Mouse (Mus musculus) splenic B cell, adult 2 months (primary cell): ENCODE results near the gene Catspere2.
"Not testable (repeated sequence)": the region's sequence is repeated elsewhere in the genome, so short reads cannot be mapped to it uniquely, and the experiment has no call there.

Source experiments
- DNase-seq: peaks from one replicate; pipeline ENCODE4 v3.0.0-alpha.2; 2011; ENCODE audit warnings: low read depth, low spot score
- H3K27me3 ChIP-seq: 2 replicates; pipeline ENCODE4 v1.6.1; 2012; ENCODE audit warnings: mild to moderate bottlenecking, low read length, moderate library complexity, mixed read lengths; ENCODE audit not compliant: control insufficient read depth, poor library complexity, insufficient read depth, severe bottlenecking
- H3K36me3 ChIP-seq: 2 replicates; pipeline ENCODE4 v1.6.1; 2012; ENCODE audit warnings: mild to moderate bottlenecking, low read length, moderate library complexity, mixed read lengths; ENCODE audit not compliant: control insufficient read depth, poor library complexity, insufficient read depth, severe bottlenecking

Gene Catspere2

DNA sequence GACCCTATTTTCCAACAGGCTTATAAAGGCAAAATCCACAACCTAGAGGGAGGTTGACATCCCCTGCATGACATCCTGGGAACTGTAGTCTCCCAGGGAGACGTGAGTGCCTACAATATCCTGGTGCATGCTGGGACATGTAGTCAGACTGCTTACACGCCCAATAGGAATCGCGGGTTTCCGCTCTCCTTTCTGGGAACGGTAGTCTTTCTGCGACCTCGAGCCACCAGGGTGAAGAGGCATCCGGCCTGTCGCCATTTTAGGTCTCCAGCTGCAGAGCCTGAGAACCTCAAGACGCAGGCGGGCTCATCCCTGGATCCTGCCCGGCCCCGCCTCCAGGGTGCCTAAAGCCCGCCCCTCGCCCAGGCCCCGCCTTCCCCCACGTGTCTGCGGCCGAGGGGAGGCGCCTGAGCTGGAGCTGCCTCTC is at the start of gene Catspere2:
Catspere2 (plus strand) TSS at position 400 of the 427 bp plus-strand sequence.
- not testable (repeated sequence) for H3K27me3 ChIP-seq, H3K36me3 ChIP-seq
- DNase-seq: peak; percentile 93

DNA sequence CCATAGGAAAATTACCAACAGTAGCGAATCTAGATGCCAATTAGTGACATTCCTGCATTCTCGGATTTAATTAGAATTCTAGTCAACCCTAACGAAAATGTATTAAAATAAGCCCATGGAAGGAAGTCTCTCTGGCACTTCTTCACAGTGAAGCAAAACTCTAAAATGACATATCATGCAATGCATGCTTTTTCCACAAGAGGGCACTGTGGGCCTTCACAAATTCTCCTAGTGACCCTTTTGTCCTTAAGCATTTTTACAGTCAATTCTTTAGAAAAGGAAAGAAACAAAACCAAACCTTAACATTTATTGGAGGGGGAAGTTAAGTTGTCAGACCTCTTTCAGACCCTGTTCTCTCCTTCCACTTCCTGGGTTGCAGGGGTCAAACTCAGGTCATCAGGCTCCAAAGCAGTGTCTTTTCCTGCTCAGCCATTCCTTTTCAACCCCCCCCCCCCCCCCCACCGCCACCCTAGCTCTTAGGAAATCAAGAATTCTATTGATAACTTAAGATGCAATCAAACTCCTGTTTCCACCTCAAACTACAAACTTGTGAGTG is 42.7 kb upstream of the Catspere2 start:
- DNase-seq: peak; percentile 9
- not testable (repeated sequence) for H3K36me3 ChIP-seq, H3K27me3 ChIP-seq

DNA sequence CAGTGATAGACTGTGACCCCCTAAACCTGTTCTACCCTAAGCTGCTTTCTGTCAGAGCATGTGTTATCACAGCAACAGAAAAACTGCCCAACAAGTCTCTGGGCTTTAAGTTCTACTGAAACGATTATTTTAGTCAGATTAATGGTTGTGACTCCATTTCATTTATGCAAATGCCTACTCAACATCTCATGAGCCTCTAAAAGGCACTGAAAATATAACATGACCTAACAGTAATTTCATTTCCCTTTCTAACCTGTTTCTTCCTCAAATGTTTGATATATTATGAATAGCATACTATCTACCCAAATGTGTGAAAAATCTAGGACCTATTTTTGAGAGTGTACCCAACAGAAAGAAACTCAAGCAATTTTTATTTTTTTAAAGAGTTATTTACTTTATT is 1.9 kb upstream of the Catspere2 start:
- no peaks in the 10 kb centered on the region for H3K27me3 ChIP-seq
- no peaks in the 10 kb centered on the region for H3K36me3 ChIP-seq
- DNase-seq: peak; percentile 51

DNA sequence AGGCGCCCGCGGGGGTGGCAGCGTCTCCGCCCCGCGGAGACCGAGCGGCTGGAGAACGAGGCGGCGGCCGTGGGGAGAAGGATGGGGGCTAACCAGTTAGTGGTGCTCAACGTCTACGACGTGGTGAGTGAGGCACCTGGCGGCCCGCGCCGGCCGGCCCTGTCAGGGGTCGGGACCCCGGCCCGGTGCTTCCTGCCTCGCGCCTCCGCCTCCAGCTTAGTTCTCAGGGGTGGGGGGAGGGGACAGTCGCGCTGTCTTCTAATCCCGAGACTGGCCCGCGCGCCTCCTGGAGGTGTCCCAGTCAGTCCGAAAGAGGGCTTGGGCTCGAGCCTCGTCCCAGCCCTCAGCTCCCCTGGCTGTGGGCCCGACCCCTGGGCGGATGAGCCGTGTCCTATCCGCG is 359 bp downstream of the Catspere2 start:
- H3K27me3 ChIP-seq, DNase-seq, H3K36me3 ChIP-seq: not testable (repeated sequence)

DNA sequence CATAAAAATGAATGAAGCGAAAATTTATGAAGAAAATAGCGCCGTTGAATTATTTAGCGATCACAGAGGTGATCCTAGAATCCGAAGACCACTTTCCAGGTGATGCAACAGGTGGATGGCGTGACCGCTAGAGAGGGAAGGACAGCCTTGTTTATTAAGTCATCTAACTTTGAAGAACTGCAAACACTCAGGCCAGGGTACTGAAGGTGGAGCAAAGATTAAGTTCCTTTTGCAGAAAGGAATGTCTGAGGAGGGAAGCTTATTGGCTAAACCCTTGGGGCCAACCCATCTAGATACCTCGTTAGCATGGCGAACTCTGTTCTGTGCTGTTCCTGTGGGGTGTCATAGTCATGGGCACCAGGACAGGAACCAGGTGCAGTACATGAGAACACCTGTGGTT is 983 bp downstream of the Catspere2 start:
- Histone ChIP-seq H3K27me3 (no peaks in the 10 kb centered on the region), H3K36me3 (no peaks in the 10 kb centered on the region)
- DNase-seq: peak; percentile 23

DNA sequence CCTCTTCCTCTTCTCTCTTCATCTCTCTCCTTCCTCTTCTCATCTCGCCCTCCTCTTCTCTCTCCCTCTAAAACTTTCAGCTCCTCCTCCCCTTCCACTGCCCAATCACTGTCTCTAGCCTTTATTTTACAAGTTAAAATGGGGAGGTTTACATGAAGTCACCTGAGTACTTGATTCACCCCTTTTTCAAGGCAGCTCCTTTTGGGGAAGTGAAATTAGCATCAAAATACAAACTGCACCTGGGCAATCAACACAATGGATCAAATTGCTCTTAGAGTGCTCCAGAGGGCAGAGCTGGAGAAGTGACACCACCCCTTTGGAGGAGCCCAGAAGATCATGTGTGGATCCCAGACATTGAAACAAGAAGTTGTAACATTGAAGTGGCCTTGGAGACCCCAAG is 4.3 kb downstream of the Catspere2 start:
- DNase-seq: peak; percentile 23
- not testable (repeated sequence) for H3K36me3 ChIP-seq, H3K27me3 ChIP-seq

DNA sequence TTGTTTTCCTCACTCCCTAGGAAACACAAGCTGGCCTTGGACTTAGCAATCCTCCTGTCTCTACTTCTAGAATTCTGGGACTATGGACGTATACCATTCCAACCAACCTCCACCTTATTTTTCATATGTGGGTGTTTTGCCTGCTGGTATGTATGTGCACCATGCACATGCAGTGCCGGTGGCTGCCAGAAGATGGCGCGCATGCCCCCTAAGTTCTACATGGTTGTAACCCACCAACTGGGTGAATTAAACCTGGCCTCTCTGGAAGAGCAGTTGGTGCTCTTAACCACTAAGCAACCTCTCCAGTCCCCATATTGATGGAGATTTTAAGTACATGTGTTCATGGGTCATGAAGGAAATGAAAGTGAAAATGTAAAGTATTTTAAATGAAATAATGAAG is 89.6 kb downstream of the Catspere2 start:
- not testable (repeated sequence) for DNase-seq, H3K27me3 ChIP-seq, H3K36me3 ChIP-seq

DNA sequence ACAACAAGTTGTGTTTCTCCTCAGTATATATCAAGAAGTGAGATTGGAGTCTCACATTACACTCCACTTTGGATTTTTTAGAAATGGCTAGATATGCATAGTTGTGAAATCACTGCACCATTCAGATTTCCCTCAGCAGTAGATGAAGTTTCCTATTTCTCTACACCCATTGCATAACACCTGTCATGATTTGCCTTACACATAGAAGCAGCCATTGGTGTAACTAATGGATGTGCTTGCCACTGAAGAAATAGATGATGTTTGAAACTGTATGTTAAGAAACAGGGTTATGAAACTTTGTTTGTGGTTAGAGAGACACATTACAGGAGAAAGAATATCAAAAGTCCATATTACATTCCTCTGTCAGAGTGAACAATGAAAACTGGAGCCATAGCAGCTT is 114.6 kb downstream of the Catspere2 start:
- H3K36me3 ChIP-seq, DNase-seq, H3K27me3 ChIP-seq: not testable (repeated sequence)

DNA sequence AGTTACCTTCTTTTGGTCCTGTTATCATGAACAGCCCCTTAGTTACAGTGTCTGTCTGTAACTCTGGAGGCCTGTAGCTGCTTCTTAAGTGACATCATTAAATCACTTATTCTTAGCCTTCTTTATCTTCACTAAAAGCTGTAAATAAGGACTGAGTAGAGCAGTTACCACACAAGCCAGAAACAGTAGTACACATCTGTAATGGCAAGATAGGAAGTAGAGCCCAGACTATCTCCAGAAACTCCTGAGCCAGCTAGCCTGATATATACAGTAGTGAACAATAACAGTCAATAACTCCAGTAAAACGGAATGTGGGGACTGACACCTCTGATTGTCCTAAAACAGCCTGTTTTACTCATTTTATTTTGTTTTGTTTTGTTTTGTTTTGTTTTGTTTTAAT is 125.3 kb downstream of the Catspere2 start:
- H3K36me3 ChIP-seq, DNase-seq, H3K27me3 ChIP-seq: not testable (repeated sequence)

DNA sequence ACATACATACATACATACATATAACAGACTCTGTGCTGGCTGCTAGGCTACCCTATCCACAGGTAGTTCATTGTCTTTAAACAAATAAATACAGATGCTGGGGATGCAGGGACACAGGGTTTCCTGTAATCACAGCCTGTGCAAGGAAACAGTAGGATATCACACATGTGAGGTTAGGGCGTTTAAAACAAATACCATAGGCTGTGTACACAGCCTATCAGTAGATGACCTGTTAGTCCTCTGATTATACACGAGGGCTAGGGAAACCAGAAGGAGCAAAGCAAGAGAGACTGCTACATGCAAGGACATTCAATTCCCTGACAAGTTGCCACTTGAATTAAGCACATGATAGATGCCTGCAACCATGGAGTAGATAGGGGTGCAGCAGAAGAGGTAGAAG is 139.0 kb downstream of the Catspere2 start:
- H3K27me3 ChIP-seq, H3K36me3 ChIP-seq, DNase-seq: not testable (repeated sequence)

DNA sequence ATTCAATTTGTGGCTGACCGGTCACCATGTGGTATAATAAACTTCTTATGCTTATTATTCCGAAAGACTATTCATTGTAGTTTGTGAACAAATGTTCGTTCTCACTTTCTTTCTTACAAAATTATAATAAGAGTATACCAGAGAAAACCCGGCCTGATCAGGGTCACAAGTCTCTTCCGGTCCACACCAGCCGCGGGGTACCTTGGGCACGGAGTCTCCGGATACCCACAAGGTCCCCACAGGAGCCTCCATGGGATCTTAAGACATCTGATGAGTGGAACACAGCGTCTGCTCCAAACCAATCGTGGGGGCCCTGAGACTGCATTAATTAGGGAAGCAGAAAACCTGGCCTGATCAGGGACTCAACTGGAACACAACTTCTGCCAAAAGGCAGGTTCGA is 151.1 kb downstream of the Catspere2 start:
- no peak for DNase-seq
- Histone ChIP-seq H3K36me3 (no peaks in the 10 kb centered on the region), H3K27me3 (no peaks in the 10 kb centered on the region)

DNA sequence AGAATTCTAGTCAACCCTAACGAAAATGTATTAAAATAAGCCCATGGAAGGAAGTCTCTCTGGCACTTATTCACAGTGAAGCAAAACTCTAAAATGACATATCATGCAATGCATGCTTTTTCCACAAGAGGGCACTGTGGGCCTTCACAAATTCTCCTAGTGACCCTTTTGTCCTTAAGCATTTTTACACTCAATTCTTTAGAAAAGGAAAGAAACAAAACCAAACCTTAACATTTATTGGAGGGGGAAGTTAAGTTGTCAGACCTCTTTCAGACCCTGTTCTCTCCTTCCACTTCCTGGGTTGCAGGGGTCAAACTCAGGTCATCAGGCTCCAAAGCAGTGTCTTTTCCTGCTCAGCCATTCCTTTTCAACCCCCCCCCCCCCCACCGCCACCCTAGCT is 163.3 kb downstream of the Catspere2 start:
- not testable (repeated sequence) for H3K27me3 ChIP-seq, H3K36me3 ChIP-seq
- DNase-seq: peak; percentile 26

DNA sequence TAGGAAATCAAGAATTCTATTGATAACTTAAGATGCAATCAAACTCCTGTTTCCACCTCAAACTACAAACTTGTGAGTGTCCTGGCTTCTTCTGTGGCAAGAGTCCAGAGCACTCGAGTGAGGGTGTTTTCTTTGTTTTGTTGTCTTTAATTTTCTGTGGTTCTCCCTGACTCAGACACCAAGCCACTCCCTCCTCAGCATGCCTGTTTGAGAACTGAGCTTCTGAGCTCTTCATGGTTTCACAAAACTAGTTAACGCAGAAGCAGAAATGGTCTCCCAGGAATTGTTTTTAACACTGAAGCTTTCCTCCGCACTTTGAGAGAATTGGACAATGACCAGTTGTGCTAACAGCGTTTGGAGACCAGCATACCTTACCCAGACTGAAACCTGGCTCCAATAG is 163.7 kb downstream of the Catspere2 start:
- not testable (repeated sequence) for H3K36me3 ChIP-seq, H3K27me3 ChIP-seq, DNase-seq

DNA sequence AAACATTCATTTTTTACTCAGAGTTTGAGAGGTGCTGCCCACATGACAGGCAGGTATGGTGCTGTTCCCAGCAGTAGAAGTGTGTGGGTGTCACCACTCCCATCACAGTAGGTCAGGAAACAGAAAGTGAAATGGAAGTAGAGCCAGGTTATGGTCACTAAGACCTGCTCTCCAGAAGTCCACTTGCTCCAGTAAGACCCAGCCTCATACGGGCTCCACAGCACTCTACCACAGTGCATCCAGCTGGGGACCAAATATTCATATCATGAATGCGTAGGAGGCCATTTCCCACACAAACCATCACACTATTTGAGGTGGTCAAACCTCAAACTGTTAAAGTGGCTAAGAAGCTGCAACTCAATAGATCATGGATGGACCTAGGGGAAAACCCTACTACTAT is 199.0 kb downstream of the Catspere2 start:
- DNase-seq: no peak
- H3K36me3 ChIP-seq: no peaks in the 10 kb centered on the region

DNA sequence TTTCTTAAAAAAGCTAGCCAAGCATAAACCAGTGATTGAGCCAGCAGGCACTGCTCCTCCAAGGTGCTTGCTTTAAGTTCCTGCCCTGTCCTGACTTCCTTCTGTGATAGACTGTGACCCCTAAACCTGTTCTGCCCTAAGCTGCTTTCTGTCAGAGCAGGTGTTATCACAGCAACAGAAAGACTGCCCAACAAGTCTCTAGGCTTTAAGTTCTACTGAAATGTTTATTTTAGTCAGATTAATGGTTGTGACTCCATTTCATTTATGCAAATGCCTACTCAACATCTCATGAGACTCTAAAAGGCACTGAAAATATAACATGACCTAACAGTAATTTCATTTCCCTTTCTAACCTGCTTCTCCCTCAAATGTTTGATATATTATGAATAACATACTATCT is 202.4 kb downstream of the Catspere2 start:
- no peaks in the 10 kb centered on the region for H3K27me3 ChIP-seq
- peak; percentile 50 for DNase-seq
- H3K36me3 ChIP-seq: no peaks in the 10 kb centered on the region

More for the DNA sequence above, 199.0 kb downstream of the Catspere2 start:
- H3K27me3 ChIP-seq: no peaks in the 10 kb centered on the region

DNA sequence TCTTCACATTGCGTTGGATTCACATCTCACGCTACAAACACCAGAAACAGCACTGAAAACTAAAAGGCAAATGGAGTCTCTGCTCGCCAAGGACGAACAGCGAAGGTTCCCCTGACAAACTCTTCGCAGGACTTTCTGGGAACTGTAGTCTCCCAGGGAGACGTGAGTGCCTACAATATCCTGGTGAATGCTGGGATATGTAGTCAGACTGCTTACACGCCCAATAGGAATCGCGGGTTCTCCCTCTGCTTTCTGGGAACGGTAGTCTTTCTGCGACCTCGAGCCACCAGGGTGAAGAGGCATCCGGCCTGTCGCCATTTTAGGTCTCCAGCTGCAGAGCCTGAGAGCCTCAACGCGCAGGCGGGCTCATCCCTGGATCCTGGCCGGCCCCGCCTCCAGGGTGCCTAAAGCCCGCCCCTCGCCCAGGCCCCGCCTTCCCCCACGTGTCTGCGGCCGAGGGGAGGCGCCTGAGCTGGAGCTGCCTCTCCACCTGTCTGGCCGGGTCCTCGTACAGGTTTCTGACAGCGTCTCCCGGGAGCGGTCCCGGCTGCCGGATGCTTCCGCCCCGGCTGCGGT is 204.1 kb downstream of the Catspere2 start, which contains the start of gene Desi2:
Desi2 (plus strand) TSS at position 202 of the 576 bp plus-strand sequence.
- peak; percentile 97 for DNase-seq
- H3K36me3 ChIP-seq, H3K27me3 ChIP-seq: not testable (repeated sequence)
